Mouse (Mus musculus) urinary bladder, postnatal 14 days (tissue): ENCODE results near the gene Wdhd1.

ENCODE experiments used
- DNase-seq: peaks from one replicate; pipeline ENCODE4 v3.0.0; 2021; ENCODE audit warnings: low spot score

The Wdhd1 gene

GRCm38 (mm10) chr14:47279058-47279457 is 2.4 kb upstream of the Wdhd1 start:
- DNase-seq, result no peak

- no peak for DNase-seq
These were observed 537 bp downstream of the Wdhd1 start for GRCm38 (mm10) chr14:47276036-47276603.

- no peak for DNase-seq
These were observed 1.2 kb downstream of the Wdhd1 start for GRCm38 (mm10) chr14:47275417-47275816.

- no peak for DNase-seq
These were observed 2.9 kb downstream of the Wdhd1 start for GRCm38 (mm10) chr14:47273751-47274150.

GRCm38 (mm10) chr14:47269706-47270105 is 7.0 kb downstream of the Wdhd1 start:
- no peak for DNase-seq

- no peak for DNase-seq
These were observed 7.6 kb downstream of the Wdhd1 start for GRCm38 (mm10) chr14:47269056-47269455.

GRCm38 (mm10) chr14:47265829-47266228 is 10.8 kb downstream of the Wdhd1 start:
- DNase-seq, result no peak

GRCm38 (mm10) chr14:47264866-47265265 is 11.8 kb downstream of the Wdhd1 start:
- DNase-seq, result no peak

GRCm38 (mm10) chr14:47249839-47250238 is 26.8 kb downstream of the Wdhd1 start:
- DNase-seq, result no peak

- no peak for DNase-seq
These were observed 33.9 kb downstream of the Wdhd1 start for GRCm38 (mm10) chr14:47242753-47243152.

- DNase-seq, result no peak
These were observed 35.6 kb downstream of the Wdhd1 start for GRCm38 (mm10) chr14:47241046-47241445.

- no peak for DNase-seq
These were observed 36.1 kb downstream of the Wdhd1 start for GRCm38 (mm10) chr14:47240600-47240999.

- no peak for DNase-seq
These were observed 39.4 kb downstream of the Wdhd1 start for GRCm38 (mm10) chr14:47237286-47237685.

GRCm38 (mm10) chr14:47236491-47236890 is 40.2 kb downstream of the Wdhd1 start:
- DNase-seq, result no peak

- no peak for DNase-seq
These were observed 42.0 kb downstream of the Wdhd1 start for GRCm38 (mm10) chr14:47234526-47235250.

GRCm38 (mm10) chr14:47234032-47234431 is 42.6 kb downstream of the Wdhd1 start:
- DNase-seq, result no peak

- no peak for DNase-seq
These were observed 43.1 kb downstream of the Wdhd1 start for GRCm38 (mm10) chr14:47233602-47234001.

- no peak for DNase-seq
These were observed 46.8 kb downstream of the Wdhd1 start for GRCm38 (mm10) chr14:47229796-47230376.

- DNase-seq, result no peak
These were observed 50.7 kb downstream of the Wdhd1 start for GRCm38 (mm10) chr14:47225931-47226330.

GRCm38 (mm10) chr14:47224476-47225325 is 52.0 kb downstream of the Wdhd1 start:
- no peak for DNase-seq

GRCm38 (mm10) chr14:47222631-47223450 is 53.8 kb downstream of the Wdhd1 start:
- DNase-seq, result no peak

GRCm38 (mm10) chr14:47221567-47221966 is 55.1 kb downstream of the Wdhd1 start:
- DNase-seq, result no peak
